Mouse (Mus musculus): ENCODE data around the gene Aff3.
"Not testable (repeated sequence)": the region's sequence is repeated elsewhere in the genome, so short reads cannot be mapped to it uniquely, and the experiment has no call there.

Gene Aff3

DNA sequence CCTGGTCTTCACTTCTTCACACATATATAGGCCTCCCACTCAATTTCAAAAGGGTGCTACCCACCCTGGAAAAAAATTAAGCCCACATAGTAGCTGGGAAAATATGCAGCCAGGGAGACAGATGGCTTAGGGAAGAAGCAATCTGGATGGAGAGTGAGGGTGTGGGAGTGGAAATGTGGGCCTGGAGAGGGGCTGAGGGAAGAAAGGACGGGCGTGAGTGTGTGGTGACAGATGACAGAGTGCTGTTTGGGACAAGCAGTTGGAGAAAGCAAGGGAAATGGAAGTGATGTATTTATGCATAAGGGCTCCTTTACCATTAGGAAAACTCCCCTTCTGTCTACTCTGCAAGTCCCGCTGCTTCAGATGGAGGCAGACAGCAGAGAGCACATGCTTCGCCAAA is 226.3 kb downstream of the Aff3 start:
- no peak for DNase-seq (ENCODE audit: low spot score)

GRCm38 (mm10) chr1:38437671-38438070 is 227.1 kb downstream of the Aff3 start:
- DNase-seq (ENCODE audit: low spot score): no peak

GRCm38 (mm10) chr1:38436471-38437340 is 228.0 kb downstream of the Aff3 start:
- DNase-seq (ENCODE audit: low spot score): no peak

- not testable (repeated sequence) for DNase-seq (ENCODE audit: low spot score)
Observed at GRCm38 (mm10) chr1:38430311-38430710, 234.4 kb downstream of the Aff3 start.

DNA sequence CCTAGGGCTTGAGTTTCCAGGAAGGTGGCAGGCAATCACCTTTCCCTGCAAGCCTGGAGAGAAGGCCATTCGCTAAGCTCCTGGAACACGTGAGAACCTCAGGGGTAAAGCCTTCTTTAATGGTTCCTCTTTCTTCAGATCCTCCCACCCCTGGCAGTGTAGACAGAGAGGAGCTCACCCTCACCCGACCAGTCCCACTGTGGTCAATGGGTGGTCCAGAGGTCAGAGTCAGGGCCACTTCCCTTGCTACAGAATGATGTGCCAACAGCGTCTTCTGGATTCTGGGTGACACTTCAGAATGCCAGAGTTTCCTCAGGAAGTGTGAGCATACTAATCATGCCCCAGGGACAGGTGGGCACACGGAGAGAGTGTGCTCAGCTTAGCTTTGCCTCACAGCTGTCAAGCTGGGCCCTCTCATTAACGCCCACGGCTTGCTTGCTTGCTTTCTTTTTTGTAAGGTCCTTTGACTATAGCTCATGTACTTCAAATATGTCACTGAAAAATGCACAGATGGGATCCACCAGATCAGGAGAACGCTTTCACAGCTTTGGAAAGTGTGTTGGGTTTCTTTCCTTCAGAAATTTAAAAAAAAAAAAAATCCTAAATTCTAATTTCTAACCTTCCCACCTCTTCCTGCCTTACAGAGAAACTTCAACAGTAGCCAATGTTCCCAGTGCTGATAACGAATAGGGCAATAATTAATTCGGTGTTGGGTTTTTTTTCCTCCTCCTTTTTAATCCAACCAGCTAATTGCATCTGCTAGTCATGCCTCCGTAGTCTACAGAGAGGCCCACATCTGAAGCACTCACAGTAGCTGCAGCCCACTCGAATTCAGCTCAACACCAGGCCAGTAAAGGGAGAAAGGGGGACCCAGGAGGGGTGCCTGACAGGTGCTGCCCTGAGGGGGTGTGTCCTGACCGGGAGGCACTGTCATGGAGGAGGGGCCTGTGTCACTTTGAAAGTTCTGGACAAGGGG is 235.8 kb downstream of the Aff3 start:
- DNase-seq (ENCODE audit: low spot score): no peak

- DNase-seq (ENCODE audit: low spot score): no peak
Observed at GRCm38 (mm10) chr1:38422921-38423320, 241.8 kb downstream of the Aff3 start.

DNA sequence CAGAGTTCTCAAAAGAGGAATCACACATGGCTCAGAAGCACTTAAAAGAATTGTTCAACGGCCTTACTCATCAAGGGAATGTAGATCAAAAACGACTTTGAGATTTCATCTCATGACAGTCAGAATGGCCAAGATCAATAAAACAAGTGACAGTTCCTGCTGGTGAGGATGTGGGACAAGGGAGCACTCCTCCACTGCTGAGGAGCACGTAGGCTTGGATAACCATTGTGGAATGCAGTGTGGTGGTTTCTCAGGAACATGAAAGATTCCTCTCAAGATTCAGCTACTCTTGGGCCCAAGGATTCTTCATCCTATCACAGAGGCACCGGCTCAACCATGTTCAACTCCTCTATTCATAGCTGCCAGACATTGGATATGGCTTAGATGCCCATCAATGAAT is 245.4 kb downstream of the Aff3 start:
- DNase-seq (ENCODE audit: low spot score): no peak

- DNase-seq (ENCODE audit: low spot score): no peak
Observed at GRCm38 (mm10) chr1:38418181-38419032, 246.3 kb downstream of the Aff3 start.

GRCm38 (mm10) chr1:38417196-38417595 is 247.6 kb downstream of the Aff3 start:
- no peak for DNase-seq (ENCODE audit: low spot score)

GRCm38 (mm10) chr1:38415511-38415910 is 249.2 kb downstream of the Aff3 start:
- no peak for DNase-seq (ENCODE audit: low spot score)

GRCm38 (mm10) chr1:38411106-38411505 is 253.6 kb downstream of the Aff3 start:
- DNase-seq (ENCODE audit: low spot score): no peak

DNA sequence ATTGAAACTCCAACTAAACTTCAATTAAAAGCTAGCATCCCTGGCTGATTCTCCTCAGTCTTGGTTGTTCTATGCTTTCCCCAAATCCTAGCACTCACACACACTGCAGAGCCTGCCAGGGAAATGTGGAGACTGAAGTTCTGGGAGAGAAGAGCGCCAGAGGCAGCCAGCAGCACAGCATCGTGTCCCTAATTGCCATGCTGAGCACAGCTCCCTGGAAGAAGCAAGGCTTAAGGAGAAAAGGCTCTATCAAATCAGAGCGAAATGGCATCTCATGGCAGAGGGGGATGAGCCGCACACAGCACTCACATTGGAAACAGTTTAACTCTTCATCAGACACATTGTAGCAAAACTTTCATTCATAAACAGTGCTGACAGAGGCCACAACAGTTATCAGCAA is 254.3 kb downstream of the Aff3 start:
- no peak for DNase-seq (ENCODE audit: low spot score)

GRCm38 (mm10) chr1:38408241-38408640 is 256.5 kb downstream of the Aff3 start:
- no peak for DNase-seq (ENCODE audit: low spot score)

DNA sequence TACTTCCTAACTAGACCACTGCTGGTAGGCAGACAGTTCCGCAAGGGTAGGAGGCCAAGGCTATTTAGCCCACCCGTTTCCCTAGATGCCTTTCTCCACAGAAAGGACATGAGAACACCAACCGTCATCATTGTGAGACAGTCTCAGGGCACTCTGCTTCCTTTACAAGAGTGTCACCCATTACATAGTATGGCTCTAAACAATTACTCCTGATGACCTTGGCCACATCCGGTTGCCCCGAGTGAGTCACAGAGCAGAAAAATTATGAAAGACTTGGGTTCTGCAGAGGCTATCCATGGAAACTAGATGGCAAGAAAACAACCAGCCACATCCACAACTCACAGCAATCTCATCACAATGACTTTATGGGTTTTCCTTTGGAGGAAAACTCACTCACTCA is 261.0 kb downstream of the Aff3 start:
- DNase-seq (ENCODE audit: low spot score): no peak

DNA sequence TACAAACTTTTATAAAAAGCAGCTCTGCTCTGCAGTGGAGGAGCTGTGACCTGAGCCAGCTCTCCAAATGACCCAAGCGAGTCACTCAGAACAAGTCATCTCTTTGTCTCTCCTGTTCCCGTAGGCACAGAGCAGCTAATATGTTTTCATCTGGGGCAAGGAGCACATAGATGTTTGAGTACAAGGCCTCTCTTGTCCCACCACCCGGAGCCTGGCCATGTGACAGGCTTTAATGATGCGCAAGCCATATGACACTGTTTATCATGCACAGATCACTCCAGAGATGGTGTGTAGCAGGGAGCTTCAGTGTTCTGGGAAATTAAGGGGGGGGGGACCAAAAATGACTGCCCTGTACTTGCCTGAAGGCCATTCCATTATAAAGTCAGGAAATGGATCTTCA is 262.9 kb downstream of the Aff3 start:
- no peak for DNase-seq (ENCODE audit: low spot score)

DNA sequence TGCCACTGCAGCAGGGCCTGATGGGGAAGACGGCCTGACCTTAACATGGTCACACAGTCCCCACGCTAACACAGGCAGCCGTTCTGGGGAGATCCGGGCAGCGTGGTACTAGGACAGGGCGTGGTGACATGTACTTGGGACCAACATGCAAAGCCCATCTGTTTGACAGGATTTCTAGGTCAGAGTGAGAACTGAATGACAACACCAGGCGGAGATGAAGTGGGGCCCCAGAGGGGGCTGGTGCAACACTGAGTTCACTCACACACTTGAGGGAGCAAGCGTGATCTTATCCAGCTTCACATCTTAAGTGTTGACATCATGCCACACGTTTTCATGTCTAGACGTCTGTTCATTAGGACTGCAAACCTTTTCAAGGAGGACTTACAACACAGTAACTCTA is 265.5 kb downstream of the Aff3 start:
- no peak for DNase-seq (ENCODE audit: low spot score)

DNA sequence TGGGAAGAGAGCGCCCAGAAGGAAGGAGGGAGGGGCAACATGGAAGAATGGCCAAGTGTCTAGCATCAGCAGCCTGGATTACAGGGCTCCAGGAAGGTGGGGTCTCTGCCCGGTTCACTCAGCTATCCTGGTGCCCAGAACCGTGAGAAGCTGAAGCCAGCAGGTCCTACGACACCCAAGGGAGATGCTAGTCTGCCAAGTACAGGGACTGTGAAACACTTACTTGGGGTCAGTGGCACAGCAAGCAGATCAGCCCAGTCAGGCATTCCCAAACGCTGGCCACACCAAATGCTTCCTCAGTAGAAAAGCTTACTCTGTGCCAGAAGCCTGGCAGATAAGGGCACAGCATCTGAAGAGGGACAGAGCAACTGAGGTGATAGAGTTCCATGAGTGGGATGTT is 266.2 kb downstream of the Aff3 start:
- no peak for DNase-seq (ENCODE audit: low spot score)

DNA sequence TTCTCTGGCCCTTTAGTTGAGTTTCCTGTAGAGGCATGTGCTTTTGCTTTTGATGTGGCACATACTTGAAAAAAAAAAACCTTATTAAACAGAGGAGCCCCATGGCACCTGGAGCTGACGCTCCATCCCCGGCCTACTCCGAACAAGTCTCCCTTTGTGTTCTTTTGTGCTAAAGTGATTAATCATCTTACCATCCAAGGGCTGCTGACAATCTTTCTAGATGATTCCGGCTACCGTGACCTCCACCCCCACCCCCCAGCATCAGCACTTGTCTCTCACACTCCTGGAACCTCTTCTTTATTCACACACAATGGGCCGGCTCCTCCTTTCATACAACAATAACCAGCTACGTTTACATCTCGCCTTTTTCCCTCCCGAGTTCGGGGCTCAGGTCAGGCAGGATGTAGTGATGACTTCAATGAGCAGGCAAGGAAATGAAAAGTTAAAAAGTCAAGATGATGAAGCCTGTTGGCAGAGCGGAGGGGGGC is 269.5 kb downstream of the Aff3 start:
- no peak for DNase-seq (ENCODE audit: low spot score)

DNA sequence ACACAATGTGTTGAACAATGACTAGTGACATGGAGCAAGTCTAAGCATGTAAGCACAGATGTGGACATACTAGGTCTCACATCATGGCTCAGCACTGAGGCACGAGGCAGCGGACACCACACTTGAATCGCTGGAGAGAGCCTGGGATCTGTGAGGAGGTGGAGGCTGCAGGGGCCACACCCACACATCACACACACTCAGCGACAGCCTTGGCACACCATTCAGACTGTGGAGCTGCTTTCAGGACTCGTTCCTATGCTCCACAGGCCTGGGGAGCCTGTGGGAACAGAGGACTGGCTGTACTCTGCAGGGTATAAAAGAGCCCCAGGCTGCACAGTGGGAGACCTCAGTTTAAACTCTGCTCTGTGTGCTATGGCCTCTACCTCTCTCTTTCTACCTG is 270.3 kb downstream of the Aff3 start:
- no peak for DNase-seq (ENCODE audit: low spot score)

- no peak for DNase-seq (ENCODE audit: low spot score)
Observed at GRCm38 (mm10) chr1:38393516-38393915, 271.2 kb downstream of the Aff3 start.

DNA sequence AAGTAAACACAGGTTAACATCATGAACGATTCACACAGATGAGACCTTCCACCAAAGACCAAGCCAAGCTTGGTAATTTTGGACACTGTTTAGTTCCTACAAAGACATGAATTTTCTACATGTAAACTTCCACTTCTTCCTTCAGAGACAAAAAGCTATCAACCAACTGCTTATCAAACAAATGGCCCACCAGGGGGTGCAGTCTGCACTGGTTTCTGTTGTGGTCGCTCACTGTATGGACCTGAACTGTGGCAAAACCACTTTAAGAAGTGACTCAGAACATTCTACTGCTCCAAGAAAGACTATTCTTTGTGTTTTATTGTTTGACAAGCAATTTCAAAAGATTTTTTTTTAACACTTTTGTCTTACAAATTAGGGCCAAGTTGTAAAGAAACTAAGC is 271.8 kb downstream of the Aff3 start:
- peak; percentile 32 for DNase-seq (ENCODE audit: low spot score)

DNA sequence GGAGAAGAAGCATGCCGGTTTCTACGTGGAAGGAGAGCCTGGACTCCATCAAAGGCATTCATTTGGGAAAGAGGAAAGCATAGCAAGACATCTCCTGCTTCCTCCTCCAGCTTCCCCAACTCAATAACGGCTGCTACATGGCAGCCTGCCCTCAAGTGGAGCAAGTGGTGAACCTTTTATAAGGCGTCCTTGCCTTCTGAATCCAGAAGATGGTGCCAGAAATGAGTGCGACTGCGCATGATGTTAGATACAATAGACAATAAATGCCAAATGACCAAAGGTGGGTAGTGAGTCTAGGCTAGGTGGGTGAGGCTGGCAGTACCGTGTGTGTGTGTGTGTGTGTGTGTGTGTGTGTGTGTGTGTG is 273.9 kb downstream of the Aff3 start:
- no peak for DNase-seq (ENCODE audit: low spot score)

Data from c-Kit-positive CD71-positive TER-119-positive erythroid progenitor cells, embryonic 14.5 days (primary cell).